Mouse (Mus musculus) forebrain, embryonic 11.5 days (tissue): ENCODE measurements at regions not wholly inside any gene's neighbourhood (a gene's known extent, or its start where the extent isn't known, plus 50 kb on each side); places are given as distances from the start of the nearest gene placed in this dataset.

Source experiments
- ATAC-seq: fragments of 200-750 bp; cut with Nextera tagmentation; replicated peaks from 2 replicates; pipeline ENCODE4 v1.8.0; 2017; ENCODE audit warnings: moderate TSS enrichment; ENCODE audit not compliant: low FRiP score
- DNase-seq: peaks from one replicate; pipeline ENCODE4 v3.0.0-alpha.2; 2017; ENCODE audit warnings: low spot score
- H3K27ac ChIP-seq: fragments of 300-500 bp; sonication (generic); 2 replicates; pipeline ENCODE4 v1.5.1; 2014; ENCODE audit warnings: low read depth, low read length
- H3K27me3 ChIP-seq: fragments of 300-500 bp; sonication (generic); 2 replicates; pipeline ENCODE4 v1.6.1; 2014; ENCODE audit warnings: mild to moderate bottlenecking, low read length, mixed read lengths; ENCODE audit not compliant: control insufficient read depth, insufficient read depth
- H3K36me3 ChIP-seq: fragments of 300-500 bp; sonication (generic); 2 replicates; pipeline ENCODE4 v1.6.1; 2014; ENCODE audit warnings: mild to moderate bottlenecking, low read length, moderate library complexity, mixed read lengths; ENCODE audit not compliant: control insufficient read depth, insufficient read depth
- H3K4me1 ChIP-seq: fragments of 300-500 bp; sonication (generic); replicated peaks from 2 replicates; pipeline ENCODE4 v1.6.1; 2014; ENCODE audit warnings: low read length, mixed read lengths; ENCODE audit not compliant: control insufficient read depth, insufficient read depth
- H3K4me2 ChIP-seq: fragments of 300-500 bp; sonication (generic); 2 replicates; pipeline ENCODE4 v1.6.1; 2014; ENCODE audit warnings: low read depth, mild to moderate bottlenecking, low read length, moderate library complexity, mixed read lengths; ENCODE audit not compliant: severe bottlenecking
- H3K4me3 ChIP-seq: fragments of 300-500 bp; sonication (generic); 2 replicates; pipeline ENCODE4 v1.5.1; 2014; ENCODE audit warnings: low read depth, low read length
- H3K9ac ChIP-seq: fragments of 300-500 bp; sonication (generic); 2 replicates; pipeline ENCODE4 v1.6.1; 2014; ENCODE audit warnings: low read length
- H3K9me3 ChIP-seq: fragments of 300-500 bp; sonication (generic); 2 replicates; pipeline ENCODE4 v1.6.1; 2016; ENCODE audit warnings: low read length, mixed read lengths; ENCODE audit not compliant: control insufficient read depth
- WGBS: fragments of 180-500 bp; shearing (Covaris S2); extraction: QIAGEN DNeasy Blood & Tissue Kit; methylation state at CpG from one replicate; pipeline ENCODE4 v1.1.7; 2014; 5-methylcytosine and 5-hydroxymethylcytosine counted together

DNA sequence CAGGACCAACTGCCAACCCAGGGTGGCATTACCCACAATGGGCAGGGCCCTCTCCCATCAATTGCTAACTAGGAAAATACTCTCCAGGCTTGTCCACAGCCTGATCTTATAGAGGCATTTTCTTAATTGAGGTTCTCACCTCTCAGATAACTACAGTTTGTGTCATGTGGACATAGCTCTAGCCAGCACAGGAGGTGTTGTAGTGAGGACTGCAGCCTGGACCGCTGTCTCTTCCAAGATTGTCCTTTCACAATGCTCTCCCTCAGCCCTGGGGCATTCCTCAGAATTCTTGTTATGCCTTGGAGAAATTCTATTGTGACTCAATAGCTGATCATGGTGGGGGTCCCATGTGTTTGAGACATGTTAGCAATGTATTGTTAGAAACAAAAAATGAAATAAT lies 196.1 kb downstream of the Ktn1 start:
- no peak overlapping the region for H3K9ac ChIP-seq
- WGBS = 86% methylated on average over 1 of the region's 1 CpGs
- no peak overlapping the region for H3K4me2 ChIP-seq
- ATAC-seq (no peak), DNase-seq (no peak)
- no peaks in the 10 kb centered on the region for H3K4me1 ChIP-seq
- no peaks in the 10 kb centered on the region for H3K36me3 ChIP-seq
- H3K27ac ChIP-seq = no peak overlapping the region
- no peaks in the 10 kb centered on the region for H3K9me3 ChIP-seq
- no peaks in the 10 kb centered on the region for H3K27me3 ChIP-seq
- H3K4me3 ChIP-seq = no peak overlapping the region

DNA sequence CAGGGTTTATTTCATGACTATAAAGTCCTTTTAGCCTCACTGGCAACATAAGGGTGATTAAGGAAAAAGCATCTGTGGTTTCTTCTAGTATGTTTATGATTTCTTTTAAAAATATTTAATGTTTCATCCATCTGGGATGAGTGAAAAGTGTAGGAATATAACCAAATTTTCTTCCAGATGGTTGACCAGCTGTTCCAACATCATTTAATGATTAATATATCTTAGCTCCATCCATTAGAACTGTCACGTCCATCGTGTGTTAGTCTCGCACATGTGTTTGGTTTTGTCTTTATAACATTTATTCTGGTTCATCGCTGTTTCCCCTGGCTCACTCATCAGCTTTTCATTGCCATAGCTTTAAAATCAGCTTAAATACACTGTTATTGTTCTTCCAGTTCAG lies 200.6 kb downstream of the Ktn1 start:
- 85% methylated on average over 4 of the region's 4 CpGs for WGBS
- Histone ChIP-seq H3K4me3 (no peak overlapping the region), H3K36me3 (no peaks in the 10 kb centered on the region), H3K9ac (no peak overlapping the region), H3K4me1 (no peaks in the 10 kb centered on the region), H3K9me3 (no peaks in the 10 kb centered on the region), H3K4me2 (no peak overlapping the region), H3K27me3 (no peaks in the 10 kb centered on the region), H3K27ac (no peak overlapping the region)
- no peak for DNase-seq
- no peak for ATAC-seq

DNA sequence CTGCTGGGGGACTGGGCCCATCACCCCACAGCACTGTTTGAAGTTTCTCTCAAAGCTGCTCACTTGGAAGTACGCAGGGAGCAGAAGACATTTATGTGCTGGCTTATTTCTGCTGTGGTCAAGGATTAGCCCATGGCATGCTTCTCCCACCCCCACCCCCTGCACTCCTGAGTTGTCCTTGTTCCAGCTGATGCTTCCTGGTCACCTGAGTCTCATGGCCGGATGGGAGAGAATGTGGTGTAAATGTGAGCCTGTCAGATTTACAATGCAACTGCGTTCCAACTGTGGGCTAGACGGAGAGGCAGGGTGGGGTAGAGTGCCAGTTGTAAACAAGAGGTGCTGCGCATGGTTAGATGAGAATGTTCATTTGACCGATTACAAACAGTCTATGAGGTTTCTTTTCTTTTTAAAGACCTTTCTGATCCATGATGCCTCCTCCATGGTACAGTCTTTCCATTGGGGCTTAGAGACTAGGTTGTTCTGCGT lies 208.1 kb downstream of the Ktn1 start:
- H3K27me3 ChIP-seq = no peaks in the 10 kb centered on the region
- no peak overlapping the region for H3K4me2 ChIP-seq
- ATAC-seq (no peak), DNase-seq (no peak)
- H3K36me3 ChIP-seq = no peaks in the 10 kb centered on the region
- no peak overlapping the region for H3K9ac ChIP-seq
- no peaks in the 10 kb centered on the region for H3K4me1 ChIP-seq
- H3K9me3 ChIP-seq = no peaks in the 10 kb centered on the region
- H3K4me3 ChIP-seq = no peak overlapping the region
- WGBS = 64% methylated on average over 7 of the region's 7 CpGs
- no peak overlapping the region for H3K27ac ChIP-seq

DNA sequence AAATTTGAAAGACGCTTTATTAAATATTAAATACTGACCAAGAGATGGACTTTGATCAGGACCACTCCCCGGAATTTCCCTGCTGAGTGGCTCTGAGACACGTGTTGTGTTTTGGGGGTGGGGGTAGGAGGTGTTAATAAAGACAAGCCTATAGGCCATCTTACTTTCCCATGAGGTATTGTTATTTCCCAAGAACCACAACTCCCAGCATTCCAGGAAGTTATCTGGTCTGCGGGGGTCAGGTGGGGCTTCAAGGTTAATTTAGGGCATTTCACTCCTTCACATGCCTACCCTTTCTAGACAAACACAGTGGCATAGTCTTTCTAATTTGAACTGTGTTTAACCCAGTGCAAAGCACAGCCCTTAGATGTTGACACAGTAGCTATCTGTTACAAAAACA lies 209.0 kb downstream of the Ktn1 start:
- no peak for ATAC-seq
- peaks cover 3% of the 10 kb centered on the region; the same call in 1 of the 2 replicates for H3K9me3 ChIP-seq
- no peak overlapping the region for H3K9ac ChIP-seq
- no peak overlapping the region for H3K4me3 ChIP-seq
- no peaks in the 10 kb centered on the region for H3K27me3 ChIP-seq
- no peaks in the 10 kb centered on the region for H3K4me1 ChIP-seq
- no peak overlapping the region for H3K27ac ChIP-seq
- DNase-seq = no peak
- no peak overlapping the region for H3K4me2 ChIP-seq
- 79% methylated on average over 4 of the region's 4 CpGs for WGBS
- no peaks in the 10 kb centered on the region for H3K36me3 ChIP-seq

DNA sequence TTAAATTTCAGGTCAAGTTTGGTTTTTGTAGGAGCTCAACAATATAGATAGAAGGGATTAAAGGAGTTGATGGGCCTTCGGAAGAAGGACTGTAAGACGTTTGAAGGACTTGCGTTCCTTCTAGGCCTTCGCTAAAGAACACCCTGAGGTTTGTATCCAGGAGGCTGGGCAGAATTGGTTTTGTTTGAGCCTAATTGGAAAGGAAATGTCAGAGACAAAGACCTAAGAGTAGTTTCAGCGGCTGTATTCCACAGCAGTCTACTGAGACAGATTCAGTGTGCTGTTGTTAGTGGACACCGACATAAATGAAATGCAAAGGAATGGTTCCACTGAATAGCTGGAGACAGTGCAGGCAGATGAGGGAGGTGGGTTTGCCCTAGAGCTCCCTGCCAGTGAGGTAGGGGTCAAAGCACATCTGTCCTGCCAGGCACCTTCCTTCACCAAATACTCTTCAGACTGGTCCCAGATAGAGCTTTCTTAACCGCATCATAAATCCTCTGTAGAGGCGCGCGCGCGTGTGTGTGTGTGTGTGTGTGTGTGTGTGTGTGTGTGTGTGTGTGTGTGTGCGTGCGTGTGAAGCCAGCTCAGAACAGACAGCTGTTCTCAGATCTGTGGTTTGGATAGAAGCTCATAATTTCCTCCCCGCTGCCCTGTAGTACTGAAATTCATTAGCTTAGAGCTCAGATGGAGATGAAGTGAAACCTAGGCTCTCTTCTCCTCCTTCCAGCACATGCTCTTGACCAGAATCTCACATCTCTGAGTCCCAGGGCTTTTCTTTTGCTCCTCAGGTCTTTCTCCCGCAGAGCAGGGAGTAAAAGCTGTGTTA lies 209.7 kb downstream of the Ktn1 start:
- H3K4me1 ChIP-seq = no peaks in the 10 kb centered on the region
- H3K27me3 ChIP-seq = no peaks in the 10 kb centered on the region
- DNase-seq = no peak
- WGBS = 79% methylated on average over 16 of the region's 16 CpGs
- no peak overlapping the region for H3K4me3 ChIP-seq
- ATAC-seq = no peak
- H3K27ac ChIP-seq = no peak overlapping the region
- H3K9me3 ChIP-seq = peaks cover 3% of the 10 kb centered on the region; the same call in 1 of the 2 replicates
- no peak overlapping the region for H3K9ac ChIP-seq
- no peak overlapping the region for H3K4me2 ChIP-seq
- no peaks in the 10 kb centered on the region for H3K36me3 ChIP-seq

DNA sequence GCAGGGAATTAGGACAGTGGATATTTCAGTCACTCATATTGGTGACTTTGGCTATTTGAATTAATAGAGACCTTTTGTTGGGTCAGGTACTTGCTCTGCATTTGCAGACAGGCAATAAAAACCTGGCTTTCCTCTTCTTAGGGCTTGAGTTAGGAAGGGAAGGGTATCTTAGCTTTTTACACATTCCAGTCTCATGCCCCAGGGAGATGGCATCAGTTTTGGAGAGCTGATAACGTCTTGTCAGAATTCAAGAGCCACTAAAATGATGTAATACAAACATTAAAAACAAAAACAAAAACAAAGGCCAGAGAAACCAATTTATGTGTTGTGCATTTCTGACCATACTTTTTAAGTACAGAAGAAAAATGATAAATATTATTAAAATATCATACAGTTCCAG lies 214.3 kb downstream of the Ktn1 start:
- 78% methylated on average over 1 of the region's 1 CpGs for WGBS
- H3K9me3 ChIP-seq = peaks cover 3% of the 10 kb centered on the region; the same call in 1 of the 2 replicates
- H3K4me1 ChIP-seq = no peaks in the 10 kb centered on the region
- H3K27me3 ChIP-seq = no peaks in the 10 kb centered on the region
- H3K4me3 ChIP-seq = no peak overlapping the region
- H3K36me3 ChIP-seq = no peaks in the 10 kb centered on the region
- no peak overlapping the region for H3K27ac ChIP-seq
- no peak for DNase-seq
- no peak overlapping the region for H3K4me2 ChIP-seq
- no peak overlapping the region for H3K9ac ChIP-seq
- ATAC-seq = no peak

DNA sequence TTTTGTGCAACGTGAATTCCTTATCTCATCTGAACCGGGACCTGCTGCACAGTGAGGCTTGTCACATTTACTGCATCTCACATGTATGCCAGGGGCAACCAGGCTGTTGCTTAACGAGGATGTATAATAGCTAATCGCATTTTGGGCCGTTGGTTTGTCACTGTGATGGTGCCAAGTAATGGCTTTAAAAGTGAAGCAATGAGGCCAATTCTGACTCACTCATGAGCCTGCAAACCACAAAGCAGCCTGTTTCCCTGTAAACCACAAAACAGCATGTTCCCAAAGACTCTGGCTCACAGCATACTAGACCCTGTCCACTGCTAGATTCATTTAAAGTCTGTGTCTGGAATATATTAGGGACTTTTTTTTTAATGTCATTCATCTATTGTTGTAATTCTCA lies 214.8 kb downstream of the Ktn1 start:
- Histone ChIP-seq H3K9me3 (peaks cover 3% of the 10 kb centered on the region; the same call in 1 of the 2 replicates), H3K4me2 (no peak overlapping the region), H3K27me3 (no peaks in the 10 kb centered on the region), H3K9ac (no peak overlapping the region), H3K36me3 (no peaks in the 10 kb centered on the region), H3K4me1 (no peaks in the 10 kb centered on the region), H3K27ac (no peak overlapping the region), H3K4me3 (no peak overlapping the region)
- WGBS = 61% methylated on average over 5 of the region's 5 CpGs
- DNase-seq (no peak), ATAC-seq (no peak)

DNA sequence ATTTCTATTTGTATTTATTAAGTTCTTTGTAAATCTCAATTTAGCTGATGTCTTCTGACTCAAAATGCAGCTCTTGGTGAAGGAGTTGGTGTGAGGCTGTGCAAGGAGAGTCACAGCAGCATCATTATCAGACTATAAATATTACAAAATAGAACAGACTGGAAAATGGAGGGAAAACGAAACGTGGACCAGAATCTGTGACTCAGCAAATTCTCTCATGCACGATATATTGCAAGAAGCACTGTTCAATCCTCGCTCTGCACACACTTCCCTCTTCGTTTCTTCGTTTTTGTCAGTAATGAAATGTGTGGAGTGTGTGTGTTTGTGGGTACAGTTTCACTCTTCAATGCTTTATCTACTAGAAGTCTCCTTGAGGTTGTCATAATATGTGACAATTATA lies 215.5 kb downstream of the Ktn1 start:
- no peak overlapping the region for H3K4me2 ChIP-seq
- no peaks in the 10 kb centered on the region for H3K4me1 ChIP-seq
- no peak overlapping the region for H3K9ac ChIP-seq
- 88% methylated on average over 6 of the region's 6 CpGs for WGBS
- no peaks in the 10 kb centered on the region for H3K27me3 ChIP-seq
- H3K4me3 ChIP-seq = no peak overlapping the region
- H3K9me3 ChIP-seq = peaks cover 3% of the 10 kb centered on the region; the same call in 1 of the 2 replicates
- DNase-seq (no peak), ATAC-seq (no peak)
- no peaks in the 10 kb centered on the region for H3K36me3 ChIP-seq
- no peak overlapping the region for H3K27ac ChIP-seq

DNA sequence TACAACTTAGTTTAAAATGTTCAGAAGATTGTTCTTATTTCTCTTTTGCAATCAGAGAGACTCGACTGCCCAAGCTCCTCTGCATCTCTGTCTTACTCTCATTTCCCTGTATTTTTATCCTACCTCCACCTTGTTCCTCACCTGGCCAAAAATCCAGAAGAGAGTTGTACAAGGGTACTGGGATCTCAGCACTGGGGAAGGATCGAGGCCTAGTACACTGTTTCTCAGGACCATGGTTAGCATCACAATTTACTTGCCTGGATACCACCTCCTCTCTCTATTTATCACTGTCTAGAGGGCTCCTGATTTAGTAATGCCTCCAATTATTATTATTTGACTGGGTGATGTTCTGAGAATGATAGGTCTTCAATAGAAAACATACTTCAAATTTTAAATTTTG lies 218.8 kb downstream of the Ktn1 start:
- Histone ChIP-seq H3K4me2 (no peak overlapping the region), H3K36me3 (no peaks in the 10 kb centered on the region), H3K9me3 (peaks cover under 1% of the 10 kb centered on the region; the same call in 1 of the 2 replicates), H3K4me1 (no peaks in the 10 kb centered on the region), H3K27ac (no peak overlapping the region), H3K27me3 (no peaks in the 10 kb centered on the region), H3K9ac (no peak overlapping the region), H3K4me3 (no peak overlapping the region)
- ATAC-seq (no peak), DNase-seq (no peak)
- 88% methylated on average over 2 of the region's 2 CpGs for WGBS
